Mouse (Mus musculus): ENCODE data around the gene Snrpd2. TPM values are rescaled to one million over a fixed set of nuclear protein-coding genes. Genes with fewer than 3 reads are reported as not detected.
A peak's percentile ranks its signal among the peaks of the same experiment; 100 is the strongest.

Snrpd2 gene
- polyA plus RNA-seq, 2 experiments: 67.5 to 75.3 TPM

- no peaks in the 10 kb centered on the region; the same call in 1 of the 2 replicates for H3K9me3 ChIP-seq (ENCODE audit: control insufficient read depth, low read length)
- no peak for TF ChIP-seq EP300 (IDR thresholded peaks at IDR 0.05; ENCODE audit: low read depth)
- TF ChIP-seq CTCF (IDR thresholded peaks at IDR 0.05; ENCODE audit: low read depth): peak; percentile 63
- H3K4me2 ChIP-seq (ENCODE audit: low read depth): no peak overlapping the region
- H3K4me1 ChIP-seq (replicated peaks; ENCODE audit: control insufficient read depth in 2 of 2, insufficient read depth in 2 of 2, low read length in 1 of 2): peaks cover 13 to 21% of the 10 kb centered on the region in 2 experiments
- no peak for DNase-seq (ENCODE audit: low read depth in 3 of 3, low spot score in 3 of 3)
- peaks cover 9% of the 10 kb centered on the region for H3K27me3 ChIP-seq (ENCODE audit: control insufficient read depth, insufficient read depth, low read length)
- H3K4me3 ChIP-seq (ENCODE audit: insufficient read depth in 1 of 2, low read depth in 2 of 2, low read length in 2 of 2): no peak overlapping the region
- H3K9ac ChIP-seq (replicated peaks): no peak overlapping the region
- ATAC-seq (ENCODE audit: insufficient read depth): no peak
- WGBS (ENCODE audit: insufficient replicate concordance): 69% methylated on average over 3 of the region's 3 CpGs
- H3K36me3 ChIP-seq (replicated peaks; ENCODE audit: control insufficient read depth, insufficient read depth, low read depth): no peaks in the 10 kb centered on the region
- H3K27ac ChIP-seq: no peak overlapping the region
These were observed 17.5 kb downstream of the Snrpd2 start for GRCm38 (mm10) chr7:19166990-19167389.

- H3K27me3 ChIP-seq (ENCODE audit: control insufficient read depth, insufficient read depth, low read length): peaks cover 11% of the 10 kb centered on the region
- no peak overlapping the region for H3K4me2 ChIP-seq (ENCODE audit: low read depth)
- no peak overlapping the region for H3K4me3 ChIP-seq (ENCODE audit: insufficient read depth in 1 of 2, low read depth in 2 of 2, low read length in 2 of 2)
- 47% methylated on average over 10 of the region's 10 CpGs for WGBS (ENCODE audit: insufficient replicate concordance)
- peaks cover 11 to 20% of the 10 kb centered on the region in 2 experiments for H3K4me1 ChIP-seq (replicated peaks; ENCODE audit: control insufficient read depth in 2 of 2, insufficient read depth in 2 of 2, low read length in 1 of 2)
- no peak for DNase-seq (ENCODE audit: low read depth in 3 of 3, low spot score in 3 of 3)
- TF ChIP-seq EP300 (IDR thresholded peaks at IDR 0.05; ENCODE audit: low read depth) (no peak), CTCF (IDR thresholded peaks at IDR 0.05; ENCODE audit: low read depth) (no peak)
- H3K36me3 ChIP-seq (replicated peaks; ENCODE audit: control insufficient read depth, insufficient read depth, low read depth): no peaks in the 10 kb centered on the region
- H3K9me3 ChIP-seq (ENCODE audit: control insufficient read depth, low read length): no peaks in the 10 kb centered on the region; the same call in 1 of the 2 replicates
- H3K9ac ChIP-seq (replicated peaks): no peak overlapping the region
- no peak for ATAC-seq (ENCODE audit: insufficient read depth)
- no peak overlapping the region for H3K27ac ChIP-seq
These were observed 20.0 kb downstream of the Snrpd2 start for GRCm38 (mm10) chr7:19169506-19169905.

- Histone ChIP-seq H3K27ac (no peak overlapping the region), H3K36me3 (replicated peaks; ENCODE audit: control insufficient read depth, insufficient read depth, low read depth) (no peaks in the 10 kb centered on the region), H3K4me1 (replicated peaks; ENCODE audit: control insufficient read depth in 2 of 2, insufficient read depth in 2 of 2, low read length in 1 of 2) (peaks cover 5 to 14% of the 10 kb centered on the region in 2 experiments), H3K27me3 (ENCODE audit: control insufficient read depth, insufficient read depth, low read length) (peaks cover 8% of the 10 kb centered on the region), H3K4me2 (ENCODE audit: low read depth) (no peak overlapping the region), H3K9ac (replicated peaks) (no peak overlapping the region), H3K9me3 (ENCODE audit: control insufficient read depth, low read length) (no peaks in the 10 kb centered on the region; the same call in 1 of the 2 replicates), H3K4me3 (ENCODE audit: insufficient read depth in 1 of 2, low read depth in 2 of 2, low read length in 2 of 2) (no peak overlapping the region)
- ATAC-seq (ENCODE audit: insufficient read depth) (no peak), DNase-seq (ENCODE audit: low read depth in 3 of 3, low spot score in 3 of 3) (no peak)
- TF ChIP-seq CTCF (IDR thresholded peaks at IDR 0.05; ENCODE audit: low read depth) (no peak), EP300 (IDR thresholded peaks at IDR 0.05; ENCODE audit: low read depth) (no peak)
- 56% methylated on average over 8 of the region's 8 CpGs for WGBS (ENCODE audit: insufficient replicate concordance)
These were observed 20.6 kb downstream of the Snrpd2 start for GRCm38 (mm10) chr7:19170142-19170541.

GRCm38 (mm10) chr7:19171831-19172230 is 22.3 kb downstream of the Snrpd2 start:
- TF ChIP-seq CTCF (IDR thresholded peaks at IDR 0.05; ENCODE audit: low read depth) (no peak), EP300 (IDR thresholded peaks at IDR 0.05; ENCODE audit: low read depth) (no peak)
- Histone ChIP-seq H3K9me3 (ENCODE audit: control insufficient read depth, low read length) (no peaks in the 10 kb centered on the region; the same call in 1 of the 2 replicates), H3K9ac (replicated peaks) (no peak overlapping the region), H3K4me1 (replicated peaks; ENCODE audit: control insufficient read depth in 2 of 2, insufficient read depth in 2 of 2, low read length in 1 of 2) (peaks cover 2 to 10% of the 10 kb centered on the region in 2 experiments; a peak in 2 of 4 replicates), H3K4me2 (ENCODE audit: low read depth) (no peak overlapping the region), H3K4me3 (ENCODE audit: insufficient read depth in 1 of 2, low read depth in 2 of 2, low read length in 2 of 2) (no peak overlapping the region), H3K27me3 (ENCODE audit: control insufficient read depth, insufficient read depth, low read length) (peaks cover 23% of the 10 kb centered on the region), H3K27ac (no peak overlapping the region), H3K36me3 (replicated peaks; ENCODE audit: control insufficient read depth, insufficient read depth, low read depth) (no peaks in the 10 kb centered on the region)
- no peak for DNase-seq (ENCODE audit: low read depth in 3 of 3, low spot score in 3 of 3)
- no peak for ATAC-seq (ENCODE audit: insufficient read depth)
- WGBS (ENCODE audit: insufficient replicate concordance): 20% methylated on average over 8 of the region's 8 CpGs

- DNase-seq (ENCODE audit: low read depth in 3 of 3, low spot score in 3 of 3) (no peak), ATAC-seq (ENCODE audit: insufficient read depth) (0 out of 2 replicates have a peak, but pooled peaks have one; percentile 24)
- peak overlapping the region; percentile 44 for H3K4me2 ChIP-seq (ENCODE audit: low read depth)
- H3K9ac ChIP-seq (replicated peaks): no peak overlapping the region
- 6% methylated on average over 17 of the region's 17 CpGs for WGBS (ENCODE audit: insufficient replicate concordance)
- no peaks in the 10 kb centered on the region for H3K9me3 ChIP-seq (ENCODE audit: control insufficient read depth, low read length)
- H3K27ac ChIP-seq: no peak overlapping the region
- no peaks in the 10 kb centered on the region for H3K36me3 ChIP-seq (replicated peaks; ENCODE audit: control insufficient read depth, insufficient read depth, low read depth)
- TF ChIP-seq CTCF (IDR thresholded peaks at IDR 0.05; ENCODE audit: low read depth) (peak; percentile 84), EP300 (IDR thresholded peaks at IDR 0.05; ENCODE audit: low read depth) (no peak)
- peaks cover 34% of the 10 kb centered on the region for H3K27me3 ChIP-seq (ENCODE audit: control insufficient read depth, insufficient read depth, low read length)
- H3K4me1 ChIP-seq (replicated peaks; ENCODE audit: control insufficient read depth in 2 of 2, insufficient read depth in 2 of 2, low read length in 1 of 2): peaks cover 2 to 10% of the 10 kb centered on the region in 2 experiments; a peak in 2 of 4 replicates
- H3K4me3 ChIP-seq (ENCODE audit: insufficient read depth in 1 of 2, low read depth in 2 of 2, low read length in 2 of 2): no peak overlapping the region
These were observed 23.4 kb downstream of the Snrpd2 start for GRCm38 (mm10) chr7:19172874-19173273.

Measured in liver, embryonic 14.5 days (tissue).